Mouse (Mus musculus): ENCODE measurements around the gene S1pr1. TPM values are rescaled to one million over a fixed set of nuclear protein-coding genes. Genes with fewer than 3 reads are reported as not detected.

Gene S1pr1
- polyA plus RNA-seq, 1 experiment: 62.8 TPM

DNA sequence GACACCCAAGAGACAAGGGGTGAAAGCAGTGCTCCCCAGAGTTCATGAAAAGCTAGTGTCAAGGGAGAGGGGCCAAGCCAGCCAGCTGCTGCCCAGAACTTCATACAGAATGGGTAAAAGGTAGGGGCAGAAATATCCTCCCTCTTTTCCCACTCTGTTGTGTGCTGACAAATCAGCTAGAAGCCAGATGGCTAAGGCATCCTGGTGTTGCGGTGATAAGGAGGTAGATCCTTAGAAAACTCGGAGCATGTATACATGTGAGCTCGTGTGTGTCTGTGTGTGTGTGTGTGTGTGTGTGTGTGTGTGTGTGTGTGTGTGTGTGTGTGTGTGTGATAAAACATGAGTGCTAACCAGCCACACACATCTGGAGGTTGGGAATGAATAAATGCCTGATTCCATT lies 20.7 kb upstream of the S1pr1 start:
- Histone ChIP-seq H3K27me3 (ENCODE audit: control insufficient read depth, insufficient read depth, low read length) (no peaks in the 10 kb centered on the region), H3K4me1 (replicated peaks; ENCODE audit: control insufficient read depth, insufficient read depth, low read length) (no peaks in the 10 kb centered on the region), H3K27ac (ENCODE audit: control insufficient read depth, insufficient read depth, low read length) (no peak overlapping the region), H3K4me3 (ENCODE audit: control insufficient read depth, insufficient read depth, low read length) (no peak overlapping the region), H3K36me3 (ENCODE audit: control insufficient read depth, insufficient read depth, low read length) (no peaks in the 10 kb centered on the region)
- no peak for DNase-seq
- TF ChIP-seq CTCF (IDR thresholded peaks at IDR 0.05; ENCODE audit: borderline replicate concordance, control insufficient read depth, extremely low read depth, insufficient read depth, low read length, poor library complexity): no peak
- no peak for TF ChIP-seq POLR2A (IDR thresholded peaks at IDR 0.05; ENCODE audit: control insufficient read depth, extremely low read depth, insufficient read depth, low read length, poor library complexity)
- 93% methylated on average over 3 of the region's 3 CpGs for WGBS

DNA sequence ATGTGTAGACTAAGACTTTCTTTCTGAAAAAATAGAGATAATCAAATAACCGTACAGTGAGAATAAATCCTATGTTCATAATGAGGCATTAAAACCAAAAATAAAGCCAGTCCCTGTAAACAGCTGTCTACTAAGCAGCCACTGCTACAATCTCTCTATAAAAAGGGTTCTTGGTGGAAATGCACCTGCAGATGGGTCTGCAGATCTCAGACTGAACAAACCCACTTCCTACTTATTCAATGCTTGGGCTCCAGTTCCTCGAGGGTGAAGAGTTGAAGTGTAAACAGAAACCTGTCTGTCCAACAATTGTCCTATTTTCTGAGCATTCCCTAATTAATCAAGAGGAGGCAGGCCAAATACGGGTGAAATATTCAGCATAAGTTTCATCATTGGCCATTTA lies 20.0 kb upstream of the S1pr1 start:
- Histone ChIP-seq H3K27ac (ENCODE audit: control insufficient read depth, insufficient read depth, low read length) (no peak overlapping the region), H3K27me3 (ENCODE audit: control insufficient read depth, insufficient read depth, low read length) (no peaks in the 10 kb centered on the region), H3K4me3 (ENCODE audit: control insufficient read depth, insufficient read depth, low read length) (no peak overlapping the region), H3K4me1 (replicated peaks; ENCODE audit: control insufficient read depth, insufficient read depth, low read length) (no peaks in the 10 kb centered on the region), H3K36me3 (ENCODE audit: control insufficient read depth, insufficient read depth, low read length) (no peaks in the 10 kb centered on the region)
- DNase-seq: no peak
- 31% methylated on average over 3 of the region's 3 CpGs for WGBS
- TF ChIP-seq POLR2A (IDR thresholded peaks at IDR 0.05; ENCODE audit: control insufficient read depth, extremely low read depth, insufficient read depth, low read length, poor library complexity): no peak
- TF ChIP-seq CTCF (IDR thresholded peaks at IDR 0.05; ENCODE audit: borderline replicate concordance, control insufficient read depth, extremely low read depth, insufficient read depth, low read length, poor library complexity): no peak

DNA sequence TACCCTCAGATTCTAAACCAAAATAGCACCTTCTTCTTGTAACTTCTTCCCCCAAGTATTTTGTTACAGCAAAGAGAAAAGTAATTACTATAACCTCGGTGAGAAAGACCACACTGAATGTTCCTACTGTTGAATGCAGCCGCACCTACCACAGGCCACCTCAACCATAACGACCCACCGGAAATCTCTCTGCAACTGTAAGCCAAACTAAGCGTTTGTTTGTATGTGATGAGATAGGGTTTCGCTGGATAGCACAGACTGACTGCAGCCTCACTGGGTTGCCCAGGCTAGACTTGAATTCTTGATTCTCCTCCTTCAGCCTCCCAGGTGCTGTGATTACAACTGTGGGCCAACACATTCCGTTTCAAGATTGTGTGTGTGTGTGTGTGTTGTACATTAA lies 15.5 kb upstream of the S1pr1 start:
- 94% methylated on average over 7 of the region's 7 CpGs for WGBS
- Histone ChIP-seq H3K4me1 (replicated peaks; ENCODE audit: control insufficient read depth, insufficient read depth, low read length) (peaks cover 3% of the 10 kb centered on the region; the same call in 1 of the 2 replicates), H3K27ac (ENCODE audit: control insufficient read depth, insufficient read depth, low read length) (no peak overlapping the region), H3K4me3 (ENCODE audit: control insufficient read depth, insufficient read depth, low read length) (no peak overlapping the region), H3K27me3 (ENCODE audit: control insufficient read depth, insufficient read depth, low read length) (no peaks in the 10 kb centered on the region), H3K36me3 (ENCODE audit: control insufficient read depth, insufficient read depth, low read length) (no peaks in the 10 kb centered on the region)
- DNase-seq: no peak
- TF ChIP-seq CTCF (IDR thresholded peaks at IDR 0.05; ENCODE audit: borderline replicate concordance, control insufficient read depth, extremely low read depth, insufficient read depth, low read length, poor library complexity) (no peak), POLR2A (IDR thresholded peaks at IDR 0.05; ENCODE audit: control insufficient read depth, extremely low read depth, insufficient read depth, low read length, poor library complexity) (no peak)

DNA sequence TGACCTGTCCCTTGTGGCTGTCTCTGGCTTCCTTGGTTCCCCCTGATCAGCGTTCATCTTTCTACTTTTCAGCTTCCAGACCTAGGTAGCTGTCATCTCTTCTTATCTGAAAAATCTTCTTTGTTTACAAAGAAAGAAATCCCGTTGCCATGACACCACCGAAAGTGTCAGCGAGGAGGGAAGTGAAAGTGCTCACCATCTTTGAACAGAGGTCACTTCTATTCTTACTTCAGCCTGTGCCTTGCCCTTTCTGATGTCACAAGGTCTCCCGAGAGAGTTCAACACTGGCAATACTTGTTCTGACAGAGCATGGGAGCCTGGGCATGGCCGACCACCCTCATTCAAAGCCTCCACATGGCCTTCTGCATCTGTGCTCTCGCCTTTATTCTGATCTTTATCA lies 14.3 kb upstream of the S1pr1 start:
- Histone ChIP-seq H3K27me3 (ENCODE audit: control insufficient read depth, insufficient read depth, low read length) (no peaks in the 10 kb centered on the region), H3K36me3 (ENCODE audit: control insufficient read depth, insufficient read depth, low read length) (no peaks in the 10 kb centered on the region), H3K4me3 (ENCODE audit: control insufficient read depth, insufficient read depth, low read length) (no peak overlapping the region), H3K4me1 (replicated peaks; ENCODE audit: control insufficient read depth, insufficient read depth, low read length) (peaks cover 3% of the 10 kb centered on the region; the same call in 1 of the 2 replicates), H3K27ac (ENCODE audit: control insufficient read depth, insufficient read depth, low read length) (no peak overlapping the region)
- TF ChIP-seq CTCF (IDR thresholded peaks at IDR 0.05; ENCODE audit: borderline replicate concordance, control insufficient read depth, extremely low read depth, insufficient read depth, low read length, poor library complexity) (no peak), POLR2A (IDR thresholded peaks at IDR 0.05; ENCODE audit: control insufficient read depth, extremely low read depth, insufficient read depth, low read length, poor library complexity) (no peak)
- DNase-seq: no peak
- WGBS: 18% methylated on average over 7 of the region's 7 CpGs

DNA sequence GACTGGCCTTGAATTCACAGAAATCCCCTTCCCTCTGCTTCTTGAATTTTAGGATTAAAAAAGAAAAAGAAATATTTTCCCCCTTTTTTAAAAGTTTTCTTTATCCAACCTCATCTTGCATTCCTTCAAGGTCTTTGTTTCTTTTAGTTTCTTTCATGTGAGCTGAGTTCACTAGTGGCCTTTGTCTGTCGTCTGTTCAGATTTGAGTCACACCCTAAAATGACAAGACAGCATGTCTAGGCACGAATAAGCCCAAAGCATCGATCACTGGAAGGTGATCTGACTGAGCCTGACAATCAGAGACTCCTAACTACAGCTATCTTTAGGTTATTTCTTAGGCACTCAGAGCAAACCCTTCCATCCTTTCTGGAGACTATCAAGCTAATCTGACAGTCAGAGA lies 13.3 kb upstream of the S1pr1 start:
- Histone ChIP-seq H3K4me3 (ENCODE audit: control insufficient read depth, insufficient read depth, low read length) (no peak overlapping the region), H3K4me1 (replicated peaks; ENCODE audit: control insufficient read depth, insufficient read depth, low read length) (peaks cover 3% of the 10 kb centered on the region; the same call in 1 of the 2 replicates), H3K27me3 (ENCODE audit: control insufficient read depth, insufficient read depth, low read length) (no peaks in the 10 kb centered on the region), H3K36me3 (ENCODE audit: control insufficient read depth, insufficient read depth, low read length) (no peaks in the 10 kb centered on the region), H3K27ac (ENCODE audit: control insufficient read depth, insufficient read depth, low read length) (no peak overlapping the region)
- TF ChIP-seq POLR2A (IDR thresholded peaks at IDR 0.05; ENCODE audit: control insufficient read depth, extremely low read depth, insufficient read depth, low read length, poor library complexity): no peak
- no peak for TF ChIP-seq CTCF (IDR thresholded peaks at IDR 0.05; ENCODE audit: borderline replicate concordance, control insufficient read depth, extremely low read depth, insufficient read depth, low read length, poor library complexity)
- WGBS: 89% methylated on average over 3 of the region's 3 CpGs
- no peak for DNase-seq

DNA sequence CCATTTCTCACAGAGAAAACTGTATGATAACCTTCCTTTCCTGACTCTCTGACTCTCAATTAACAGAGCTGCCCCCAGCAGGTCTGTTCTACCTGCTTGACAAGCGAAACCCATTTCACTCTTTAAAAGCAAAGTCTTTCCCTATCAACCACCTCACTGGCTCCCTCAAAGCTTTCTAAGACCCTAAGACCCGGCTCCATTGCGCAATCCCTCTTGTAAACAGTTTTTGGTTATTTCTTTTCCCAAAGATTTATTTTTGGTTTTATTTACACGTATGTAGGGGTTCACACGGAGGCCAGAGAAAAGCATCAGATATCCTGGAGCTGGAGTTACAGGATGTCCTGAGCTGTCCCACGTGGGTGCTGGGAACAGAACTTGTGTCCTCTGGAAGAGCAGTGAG lies 4.0 kb upstream of the S1pr1 start:
- DNase-seq: no peak
- no peak overlapping the region for H3K27ac ChIP-seq (ENCODE audit: control insufficient read depth, insufficient read depth, low read length)
- H3K4me1 ChIP-seq (replicated peaks; ENCODE audit: control insufficient read depth, insufficient read depth, low read length): peaks cover 11% of the 10 kb centered on the region; the same call in 1 of the 2 replicates
- H3K27me3 ChIP-seq (ENCODE audit: control insufficient read depth, insufficient read depth, low read length): no peaks in the 10 kb centered on the region; the same call in 1 of the 2 replicates
- no peaks in the 10 kb centered on the region for H3K36me3 ChIP-seq (ENCODE audit: control insufficient read depth, insufficient read depth, low read length)
- TF ChIP-seq CTCF (IDR thresholded peaks at IDR 0.05; ENCODE audit: borderline replicate concordance, control insufficient read depth, extremely low read depth, insufficient read depth, low read length, poor library complexity): no peak
- no peak for TF ChIP-seq POLR2A (IDR thresholded peaks at IDR 0.05; ENCODE audit: control insufficient read depth, extremely low read depth, insufficient read depth, low read length, poor library complexity)
- no peak overlapping the region for H3K4me3 ChIP-seq (ENCODE audit: control insufficient read depth, insufficient read depth, low read length)
- WGBS: 88% methylated on average over 6 of the region's 6 CpGs

Data from thymus, adult 2 months (tissue).